Mouse (Mus musculus): ENCODE results near the gene Timd4. TPM values are rescaled to one million over a fixed set of nuclear protein-coding genes. Genes with fewer than 3 reads are reported as not detected.

Gene Timd4
- total RNA-seq (2014; rRNA removed; ENCODE audit: low replicate concordance) (0.15 TPM in 1 of 2 replicates, not detected in the other), polyA plus RNA-seq (2015; fragmentation: Nextera tagmentation; extraction: Ambion mirVana) (0.10 TPM in 1 of 2 replicates, not detected in the other)

GRCm38 (mm10) chr11:46810511-46810910 lies at the start of gene Timd4:
Timd4 (plus strand) TSS chr11:46810800.
- H3K36me3 ChIP-seq (replicated peaks; ENCODE audit: control insufficient read depth, insufficient read depth, low read length), result no peaks in the 10 kb centered on the region

GRCm38 (mm10) chr11:46776879-46777278 lies 33.7 kb upstream of the Timd4 start:
- DNase-seq (ENCODE audit: low spot score), result no peak
- H3K4me2 ChIP-seq (ENCODE audit: low read depth, low read length), result no peak overlapping the region
- TF ChIP-seq CTCF (IDR thresholded peaks at IDR 0.05; ENCODE audit: low read depth), result no peak
- no peak for TF ChIP-seq EP300 (IDR thresholded peaks at IDR 0.05; ENCODE audit: low read depth)
- WGBS, result 71% methylated on average over 3 of the region's 3 CpGs
- no peak for ATAC-seq (ENCODE audit: insufficient read depth, low read depth)
- no peak overlapping the region for H3K4me3 ChIP-seq (ENCODE audit: low read depth, low read length)
- no peaks in the 10 kb centered on the region for H3K27me3 ChIP-seq (ENCODE audit: control insufficient read depth, insufficient read depth, low read length)
- H3K4me1 ChIP-seq (ENCODE audit: control insufficient read depth, insufficient read depth), result no peaks in the 10 kb centered on the region
- no peaks in the 10 kb centered on the region for H3K9me3 ChIP-seq (replicated peaks; ENCODE audit: control insufficient read depth, low read length)
- no peaks in the 10 kb centered on the region for H3K36me3 ChIP-seq (replicated peaks; ENCODE audit: control insufficient read depth, insufficient read depth, low read length)
- no peak overlapping the region for H3K9ac ChIP-seq (replicated peaks; ENCODE audit: low read depth, low read length)
- H3K27ac ChIP-seq (ENCODE audit: low read depth), result no peak overlapping the region

More at GRCm38 (mm10) chr11:46810511-46810910, at the start of gene Timd4:
- H3K27ac ChIP-seq (ENCODE audit: low read depth), result no peak within 1 kb of the TSS
- no peak within 1 kb of the TSS for H3K4me3 ChIP-seq (ENCODE audit: low read depth, low read length)
- H3K9me3 ChIP-seq (replicated peaks; ENCODE audit: control insufficient read depth, low read length), result no peaks in the 10 kb centered on the region
- 68% methylated on average over 5 of the region's 5 CpGs for WGBS
- H3K9ac ChIP-seq (replicated peaks; ENCODE audit: low read depth, low read length), result no peak within 1 kb of the TSS
- no peak within 1 kb of the TSS for H3K4me2 ChIP-seq (ENCODE audit: low read depth, low read length)
- TF ChIP-seq EP300 (IDR thresholded peaks at IDR 0.05; ENCODE audit: low read depth) (no peak), CTCF (IDR thresholded peaks at IDR 0.05; ENCODE audit: low read depth) (no peak)
- no peaks in the 10 kb centered on the region for H3K27me3 ChIP-seq (ENCODE audit: control insufficient read depth, insufficient read depth, low read length)
- no peak for ATAC-seq (ENCODE audit: insufficient read depth, low read depth)
- DNase-seq (ENCODE audit: low spot score), result no peak
- H3K4me1 ChIP-seq (ENCODE audit: control insufficient read depth, insufficient read depth), result no peaks in the 10 kb centered on the region

- Histone ChIP-seq H3K36me3 (replicated peaks; ENCODE audit: control insufficient read depth, insufficient read depth, low read length) (no peaks in the 10 kb centered on the region), H3K9me3 (replicated peaks; ENCODE audit: control insufficient read depth, low read length) (no peaks in the 10 kb centered on the region), H3K27ac (ENCODE audit: low read depth) (no peak overlapping the region), H3K4me1 (ENCODE audit: control insufficient read depth, insufficient read depth) (no peaks in the 10 kb centered on the region), H3K4me3 (ENCODE audit: low read depth, low read length) (no peak overlapping the region), H3K27me3 (ENCODE audit: control insufficient read depth, insufficient read depth, low read length) (no peaks in the 10 kb centered on the region), H3K4me2 (ENCODE audit: low read depth, low read length) (no peak overlapping the region), H3K9ac (replicated peaks; ENCODE audit: low read depth, low read length) (no peak overlapping the region)
- ATAC-seq (ENCODE audit: insufficient read depth, low read depth) (no peak), DNase-seq (ENCODE audit: low spot score) (no peak)
- WGBS, result 78% methylated on average over 2 of the region's 2 CpGs
- no peak for TF ChIP-seq EP300 (IDR thresholded peaks at IDR 0.05; ENCODE audit: low read depth)
- TF ChIP-seq CTCF (IDR thresholded peaks at IDR 0.05; ENCODE audit: low read depth), result no peak
These were observed 30.8 kb upstream of the Timd4 start for GRCm38 (mm10) chr11:46779811-46780210.

GRCm38 (mm10) chr11:46804440-46804839 lies 6.2 kb upstream of the Timd4 start:
- no peaks in the 10 kb centered on the region for H3K9me3 ChIP-seq (replicated peaks; ENCODE audit: control insufficient read depth, low read length)
- no peaks in the 10 kb centered on the region for H3K27me3 ChIP-seq (ENCODE audit: control insufficient read depth, insufficient read depth, low read length)
- TF ChIP-seq CTCF (IDR thresholded peaks at IDR 0.05; ENCODE audit: low read depth), result no peak
- TF ChIP-seq EP300 (IDR thresholded peaks at IDR 0.05; ENCODE audit: low read depth), result no peak
- no peak overlapping the region for H3K9ac ChIP-seq (replicated peaks; ENCODE audit: low read depth, low read length)
- ATAC-seq (ENCODE audit: insufficient read depth, low read depth), result no peak
- H3K36me3 ChIP-seq (replicated peaks; ENCODE audit: control insufficient read depth, insufficient read depth, low read length), result no peaks in the 10 kb centered on the region
- 69% methylated on average over 2 of the region's 2 CpGs for WGBS
- H3K4me2 ChIP-seq (ENCODE audit: low read depth, low read length), result no peak overlapping the region
- no peak overlapping the region for H3K27ac ChIP-seq (ENCODE audit: low read depth)
- DNase-seq (ENCODE audit: low spot score), result no peak
- H3K4me1 ChIP-seq (ENCODE audit: control insufficient read depth, insufficient read depth), result no peaks in the 10 kb centered on the region
- H3K4me3 ChIP-seq (ENCODE audit: low read depth, low read length), result no peak overlapping the region

GRCm38 (mm10) chr11:46817692-46818091 lies 7.1 kb downstream of the Timd4 start:
- Histone ChIP-seq H3K4me2 (ENCODE audit: low read depth, low read length) (no peak overlapping the region), H3K27me3 (ENCODE audit: control insufficient read depth, insufficient read depth, low read length) (no peaks in the 10 kb centered on the region), H3K4me1 (ENCODE audit: control insufficient read depth, insufficient read depth) (no peaks in the 10 kb centered on the region), H3K36me3 (replicated peaks; ENCODE audit: control insufficient read depth, insufficient read depth, low read length) (no peaks in the 10 kb centered on the region), H3K9me3 (replicated peaks; ENCODE audit: control insufficient read depth, low read length) (no peaks in the 10 kb centered on the region), H3K4me3 (ENCODE audit: low read depth, low read length) (no peak overlapping the region), H3K27ac (ENCODE audit: low read depth) (no peak overlapping the region), H3K9ac (replicated peaks; ENCODE audit: low read depth, low read length) (no peak overlapping the region)
- no peak for DNase-seq (ENCODE audit: low spot score)
- 87% methylated on average over 5 of the region's 5 CpGs for WGBS
- TF ChIP-seq CTCF (IDR thresholded peaks at IDR 0.05; ENCODE audit: low read depth) (no peak), EP300 (IDR thresholded peaks at IDR 0.05; ENCODE audit: low read depth) (no peak)
- ATAC-seq (ENCODE audit: insufficient read depth, low read depth), result no peak

- H3K4me2 ChIP-seq (ENCODE audit: low read depth, low read length), result no peak overlapping the region
- H3K4me3 ChIP-seq (ENCODE audit: low read depth, low read length), result no peak overlapping the region
- no peaks in the 10 kb centered on the region for H3K36me3 ChIP-seq (replicated peaks; ENCODE audit: control insufficient read depth, insufficient read depth, low read length)
- 27% methylated on average over 4 of the region's 4 CpGs for WGBS
- H3K27ac ChIP-seq (ENCODE audit: low read depth), result no peak overlapping the region
- H3K9ac ChIP-seq (replicated peaks; ENCODE audit: low read depth, low read length), result no peak overlapping the region
- ATAC-seq (ENCODE audit: insufficient read depth, low read depth) (no peak), DNase-seq (ENCODE audit: low spot score) (no peak)
- no peaks in the 10 kb centered on the region for H3K9me3 ChIP-seq (replicated peaks; ENCODE audit: control insufficient read depth, low read length)
- no peaks in the 10 kb centered on the region for H3K4me1 ChIP-seq (ENCODE audit: control insufficient read depth, insufficient read depth)
- H3K27me3 ChIP-seq (ENCODE audit: control insufficient read depth, insufficient read depth, low read length), result no peaks in the 10 kb centered on the region
- TF ChIP-seq EP300 (IDR thresholded peaks at IDR 0.05; ENCODE audit: low read depth) (no peak), CTCF (IDR thresholded peaks at IDR 0.05; ENCODE audit: low read depth) (no peak)
These were observed 9.3 kb downstream of the Timd4 start for GRCm38 (mm10) chr11:46819930-46820329.

Data from heart, postnatal 0 days (tissue).